8 mouse cellular contexts compared by ENCODE assay signal in genomic region chr16:11253065-11253831, GRCm38 (mm10). TPM values are rescaled to one million over a fixed set of nuclear protein-coding genes. Genes with fewer than 3 reads are reported as not detected.
DNase-seq lines count a peak whose midpoint lies in the region; ATAC-seq and TF ChIP-seq lines count a peak whose summit lies in the region.

No protein-coding gene starts in this region.

- no peaks in the 10 kb centered on the region for H3K27me3 ChIP-seq in embryonic facial prominence, embryonic 13.5 days
- no peaks in the 10 kb centered on the region for H3K27me3 ChIP-seq in heart, adult 2 months (ENCODE audit: control insufficient read depth, insufficient read depth, low read length)
- H3K27me3 ChIP-seq in liver, adult 2 months (ENCODE audit: control insufficient read depth, insufficient read depth, low read length) = no peaks in the 10 kb centered on the region
- no peaks in the 10 kb centered on the region for H3K27me3 ChIP-seq in myocyte (ENCODE audit: control insufficient read depth, insufficient read depth, insufficient read length)
- H3K27me3 ChIP-seq in stomach, embryonic 14.5 days (ENCODE audit: control insufficient read depth, insufficient read depth, low read length) = no peaks in the 10 kb centered on the region

- no peaks in the 10 kb centered on the region for H3K36me3 ChIP-seq in embryonic facial prominence, embryonic 13.5 days
- H3K36me3 ChIP-seq in heart, adult 2 months (ENCODE audit: control insufficient read depth, insufficient read depth, low read length) = peaks cover 3% of the 10 kb centered on the region
- H3K36me3 ChIP-seq in liver, adult 2 months (ENCODE audit: control insufficient read depth, insufficient read depth, low read length) = no peaks in the 10 kb centered on the region
- no peaks in the 10 kb centered on the region for H3K36me3 ChIP-seq in myocyte (ENCODE audit: control insufficient read depth, insufficient read depth)
- no peaks in the 10 kb centered on the region for H3K36me3 ChIP-seq in stomach, embryonic 14.5 days (ENCODE audit: control insufficient read depth, insufficient read depth, low read length)

- H3K4me1 ChIP-seq in embryonic facial prominence, embryonic 13.5 days = peaks cover 18% of the 10 kb centered on the region
- peaks cover 2% of the 10 kb centered on the region for H3K4me1 ChIP-seq in heart, adult 2 months (ENCODE audit: control insufficient read depth, insufficient read depth, low read length)
- H3K4me1 ChIP-seq in liver, adult 2 months (ENCODE audit: control insufficient read depth, insufficient read depth, low read length) = peaks cover 9% of the 10 kb centered on the region
- H3K4me1 ChIP-seq in stomach, embryonic 14.5 days (ENCODE audit: control insufficient read depth, insufficient read depth, low read length) = peaks cover 10% of the 10 kb centered on the region; the same call in 1 of the 2 replicates

- H3K79me2 ChIP-seq in heart, adult 2 months (replicated peaks; ENCODE audit: control insufficient read depth, insufficient read depth, low read length) = peaks cover 2% of the 10 kb centered on the region; the same call in 1 of the 2 replicates
- peaks cover 21% of the 10 kb centered on the region; the same call in 1 of the 2 replicates for H3K79me2 ChIP-seq in liver, adult 2 months (ENCODE audit: control insufficient read depth, insufficient read depth, low read length)
- H3K79me2 ChIP-seq in myocyte (ENCODE audit: control insufficient read depth, insufficient read depth) = peaks cover 46% of the 10 kb centered on the region

- WGBS in embryonic facial prominence, embryonic 13.5 days = under 1% methylated on average over 58 of the region's 58 CpGs
- WGBS in heart, adult 2 months = 2% methylated on average over 56 of the region's 58 CpGs
- under 1% methylated on average over 57 of the region's 58 CpGs for WGBS in liver, adult 2 months
- under 1% methylated on average over 58 of the region's 58 CpGs for WGBS in stomach, embryonic 14.5 days

- TF ChIP-seq POLR2A in heart, adult 2 months (IDR thresholded peaks at IDR 0.05; ENCODE audit: insufficient read depth, low read depth, low read length) = no peak
- TF ChIP-seq POLR2A in liver, adult 2 months (IDR thresholded peaks at IDR 0.05; ENCODE audit: extremely low read depth, insufficient read depth, low read length) = no peak
- TF ChIP-seq POLR2A in myocyte (IDR thresholded peaks at IDR 0.05; ENCODE audit: insufficient read length, low read depth) = peak; percentile 28

- H3ac ChIP-seq in myocyte (ENCODE audit: control insufficient read depth, insufficient read length) = peak overlapping the region; percentile 89

- peak overlapping the region; percentile 71 for H3K4me2 ChIP-seq in embryonic facial prominence, embryonic 13.5 days
- peak overlapping the region; percentile 98 for H3K4me2 ChIP-seq in myocyte (ENCODE audit: low read depth)
- H3K4me2 ChIP-seq in stomach, embryonic 14.5 days (replicated peaks; ENCODE audit: low read depth, low read length) = peak overlapping the region; percentile 64

- ATAC-seq in embryonic facial prominence, embryonic 13.5 days (ENCODE audit: insufficient number of reproducible peaks, insufficient read depth, low FRiP score, low TSS enrichment, low read depth) = peak; percentile 43; the same call in 1 of the 2 replicates
- peak; percentile 34; the same call in 1 of the 2 replicates for ATAC-seq in stomach, embryonic 14.5 days (ENCODE audit: insufficient number of reproducible peaks, insufficient read depth, low FRiP score, low read depth)

- peak overlapping the region; percentile 96 for H3K9ac ChIP-seq in embryonic facial prominence, embryonic 13.5 days
- H3K9ac ChIP-seq in heart, adult 2 months (ENCODE audit: low read depth, low read length) = peak overlapping the region; percentile 79
- peak overlapping the region; percentile 83 for H3K9ac ChIP-seq in liver, adult 2 months (ENCODE audit: low read depth, low read length)
- H3K9ac ChIP-seq in stomach, embryonic 14.5 days (replicated peaks; ENCODE audit: low read depth, low read length) = peak overlapping the region; percentile 95

- peak; percentile 68 for DNase-seq in A20 (ENCODE audit: low read depth, low spot score)
- DNase-seq in adrenal gland, postnatal 14 days = peak; percentile 80
- peak; percentile 66 to 72 for DNase-seq in heart, adult 2 months
- peak; percentile 28 to 43 for DNase-seq in kidney, adult 8-10 months
- peak; percentile 78 for DNase-seq in liver, adult 2 months (ENCODE audit: extremely low read depth, low read depth, low spot score)

- peak overlapping the region; percentile 94 for H3K27ac ChIP-seq in embryonic facial prominence, embryonic 13.5 days
- H3K27ac ChIP-seq in heart, adult 2 months = peak overlapping the region; percentile 97
- H3K27ac ChIP-seq in liver, adult 2 months (replicated peaks; ENCODE audit: insufficient read depth, low read depth, low read length) = peak overlapping the region; percentile 77
- H3K27ac ChIP-seq in stomach, embryonic 14.5 days (ENCODE audit: low read length) = peak overlapping the region; percentile 94

- TF ChIP-seq CTCF in heart, adult 2 months (IDR thresholded peaks at IDR 0.05) = no peak
- TF ChIP-seq CTCF in liver, adult 2 months (IDR thresholded peaks at IDR 0.05; ENCODE audit: low read depth, low read length) = no peak

- intact Hi-C loops in heart, adult 2 months (cut with DNase I) = loop anchor here (5.0 to 10.0 kb wide), 3 partner anchors 164 to 708 kb away; partner anchors contain the start of genes Clec16a, Cpped1 and Dexi

- no peak for TF ChIP-seq EP300 in heart, adult 2 months (IDR thresholded peaks at IDR 0.05; ENCODE audit: insufficient read depth, low read depth, low read length)

- no peaks in the 10 kb centered on the region for H3K9me3 ChIP-seq in embryonic facial prominence, embryonic 13.5 days
- no peaks in the 10 kb centered on the region for H3K9me3 ChIP-seq in stomach, embryonic 14.5 days (ENCODE audit: control insufficient read depth, low read depth, low read length)

- H3K4me3 ChIP-seq in embryonic facial prominence, embryonic 13.5 days = peak overlapping the region; percentile 98
- peak overlapping the region; percentile 96 for H3K4me3 ChIP-seq in heart, adult 2 months
- peak overlapping the region; percentile 79 for H3K4me3 ChIP-seq in liver, adult 2 months (ENCODE audit: insufficient read depth, low read depth, low read length)
- H3K4me3 ChIP-seq in myocyte = peak overlapping the region; percentile 67
- H3K4me3 ChIP-seq in stomach, embryonic 14.5 days (ENCODE audit: low read depth, low read length) = peak overlapping the region; percentile 97

TF ChIP-seq in myocyte, 11 proteins besides CTCF, POLR2A, EP300 and RAD21:
- peak in 1 of 3 experiments; percentile 1 for TF ChIP-seq MYOG (IDR thresholded peaks at IDR 0.05; ENCODE audit: control insufficient read depth in 1 of 3, insufficient read depth in 1 of 3, insufficient read length in 2 of 3, low read depth in 2 of 3)
- no peak for TF ChIP-seq USF1 (IDR thresholded peaks at IDR 0.05; ENCODE audit: low read depth)
TF ChIP-seq in myocyte: peak in this region for 1.

RNA-seq across cellular contexts. Expression of gene Gspt1, which starts 0.9 kb away (rescaled TPM):
- 122 and 133 TPM in 2 replicates for total RNA-seq in adrenal gland, postnatal 14 days (2021)
- polyA plus RNA-seq in embryonic facial prominence, embryonic 13.5 days (2015; fragmentation: Nextera tagmentation; extraction: Ambion mirVana) = 75.4 and 80.1 TPM in 2 replicates
- total RNA-seq in heart, adult 2 months (2021) = 10 to 100 TPM; 59.3 to 62.0 TPM
- 15.6 and 32.9 TPM in 2 replicates for polyA plus RNA-seq in heart, adult 2 months (2012; rRNA removed)
- total RNA-seq in liver, adult 2 months (2014; rRNA removed) = 35.9 and 37.9 TPM in 2 replicates
- polyA plus RNA-seq in liver, adult 2 months (2012; rRNA removed) = 17.6 and 19.7 TPM in 2 replicates
- 54.9 TPM for polyA plus RNA-seq in myocyte (2012; fragmentation: generic; extraction: Trizol)
- polyA plus RNA-seq in stomach, embryonic 14.5 days (2014; fragmentation: Nextera tagmentation; extraction: Ambion mirVana) = 79.1 and 79.8 TPM in 2 replicates

RNA-seq across cellular contexts. Expression of gene Rsl1d1, which starts 50.1 kb away (rescaled TPM):
- total RNA-seq in adrenal gland, postnatal 14 days (2021) = 78.6 and 81.6 TPM in 2 replicates
- polyA plus RNA-seq in embryonic facial prominence, embryonic 13.5 days (2015; fragmentation: Nextera tagmentation; extraction: Ambion mirVana) = 199 and 218 TPM in 2 replicates
- 10 to 100 TPM; 51.6 to 52.8 TPM for total RNA-seq in heart, adult 2 months (2021)
- polyA plus RNA-seq in heart, adult 2 months (2012; rRNA removed) = 9.4 and 17.3 TPM in 2 replicates
- total RNA-seq in liver, adult 2 months (2014; rRNA removed) = 25.0 and 28.7 TPM in 2 replicates
- polyA plus RNA-seq in liver, adult 2 months (2012; rRNA removed) = 4.2 and 4.5 TPM in 2 replicates
- polyA plus RNA-seq in myocyte (2012; fragmentation: generic; extraction: Trizol) = 42.9 TPM
- 181 and 183 TPM in 2 replicates for polyA plus RNA-seq in stomach, embryonic 14.5 days (2014; fragmentation: Nextera tagmentation; extraction: Ambion mirVana)

Comparison
In these comparisons a context has a peak if more than half of its experiments do, and no peak if none do; other contexts are left out.
1. Peak in every context shown above with its lines: DNase-seq, ATAC-seq, H3K4me3 ChIP-seq and H3K27ac ChIP-seq.